10 mouse cellular contexts compared by ENCODE assay signal in the genomic region with DNA sequence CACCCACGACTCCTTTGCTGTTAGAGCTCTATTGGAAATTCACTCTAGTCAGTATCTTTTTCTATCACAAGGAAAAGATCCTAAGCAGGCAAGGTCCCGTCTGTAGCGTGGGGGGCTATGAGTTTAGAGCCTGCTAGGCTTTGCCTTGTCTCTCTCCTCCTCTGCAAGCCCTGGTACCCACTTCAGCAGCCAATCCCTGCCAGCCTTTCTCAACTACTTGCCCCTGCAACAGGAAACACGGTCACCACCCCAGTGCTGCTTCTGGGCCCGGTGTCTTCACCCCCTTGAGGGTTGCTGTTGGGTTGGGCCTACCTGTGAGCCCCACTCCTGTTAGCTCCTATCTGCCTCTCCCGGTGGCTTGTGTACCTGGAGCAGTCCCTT. TPM values are rescaled to one million over a fixed set of nuclear protein-coding genes. Genes with fewer than 3 reads are reported as not detected.
DNase-seq lines count a peak whose midpoint lies in the region; ATAC-seq lines count a peak whose summit lies in the region.
"Had no signal": no experiment of that assay in that cellular context is flagged by ENCODE, and none has a peak within 500 bp of the region (broad histone marks: within the 10 kb centered on the region; RNA-seq: fewer than 3 reads in every experiment).

No protein-coding gene starts in this region.

- peaks cover 2% of the 10 kb centered on the region; the same call in 1 of the 2 replicates for H3K36me3 ChIP-seq in lung, embryonic 16.5 days (ENCODE audit: control insufficient read depth, insufficient read depth, low read length)

- peak overlapping the region; percentile 61 for H3K27ac ChIP-seq in lung, embryonic 16.5 days (ENCODE audit: low read length)

- no peak overlapping the region for H3K4me3 ChIP-seq in lung, embryonic 16.5 days (ENCODE audit: low read length)

- H3K9ac ChIP-seq in lung, embryonic 16.5 days (ENCODE audit: low read length) = no peak overlapping the region; the same call in 1 of the 2 replicates

- no peaks in the 10 kb centered on the region for H3K27me3 ChIP-seq in lung, embryonic 16.5 days (ENCODE audit: control insufficient read depth, insufficient read depth, low read depth, low read length)

- H3K4me1 ChIP-seq in lung, embryonic 16.5 days (replicated peaks; ENCODE audit: control insufficient read depth, insufficient read depth, low read length) = peaks cover 66% of the 10 kb centered on the region

- peak; percentile 16 for DNase-seq in cerebellum, adult 9-11 months
- no peak for DNase-seq in cerebellum, adult 8-10 months
- no peak for DNase-seq in lung, postnatal 10 days
- DNase-seq in lung, postnatal 4 days = peak; percentile 43 to 65
- DNase-seq in thymus, postnatal 4 days = peak; percentile 71
- DNase-seq in urinary bladder, postnatal 4 days (ENCODE audit: low spot score in 2 of 2) = no peak
- no peak for DNase-seq in adrenal gland, adult 18-20 months (ENCODE audit: low spot score in 2 of 2)
- DNase-seq: cerebellum, adult 11 months; kidney, adult 18-20 months had no signal

- no peak for ATAC-seq in lung, embryonic 16.5 days (ENCODE audit: low read depth)

- WGBS in lung, embryonic 16.5 days = 60% methylated on average over 6 of the region's 6 CpGs

- no peaks in the 10 kb centered on the region for H3K9me3 ChIP-seq in lung, embryonic 16.5 days (ENCODE audit: control insufficient read depth, low read length)

- H3K4me2 ChIP-seq in lung, embryonic 16.5 days (ENCODE audit: low read depth, low read length) = no peak overlapping the region

RNA-seq across cellular contexts. Expression of a gene that starts 22.3 kb away (rescaled TPM):
- 44.2 and 48.5 TPM in 2 replicates for polyA plus RNA-seq in lung, embryonic 16.5 days (2015; fragmentation: Nextera tagmentation; extraction: Ambion mirVana)
- 10 to 100 TPM; 29.7 to 55.2 TPM for total RNA-seq in adrenal gland, adult 18-20 months (2021)

RNA-seq across cellular contexts. Expression of a gene that starts 43.7 kb away (rescaled TPM):
- polyA plus RNA-seq in lung, embryonic 16.5 days (2015; fragmentation: Nextera tagmentation; extraction: Ambion mirVana) = 46.8 and 49.5 TPM in 2 replicates
- 100 to 1,000 TPM; 114 to 139 TPM for total RNA-seq in adrenal gland, adult 18-20 months (2021)

RNA-seq across cellular contexts. Expression of a gene that starts 54.2 kb away (rescaled TPM):
- 20.8 and 22.7 TPM in 2 replicates for polyA plus RNA-seq in lung, embryonic 16.5 days (2015; fragmentation: Nextera tagmentation; extraction: Ambion mirVana)
- 10 to 100 TPM; 13.2 to 25.2 TPM for total RNA-seq in adrenal gland, adult 18-20 months (2021)

Comparison
In these comparisons a context has a peak if more than half of its experiments do, and no peak if none do; other contexts are left out.
1. DNase-seq: peak in cerebellum, adult 9-11 months (single experiment), lung, postnatal 4 days (2 of 2) and thymus, postnatal 4 days (single experiment); none in cerebellum, adult 8-10 months (single experiment), lung, postnatal 10 days (single experiment), urinary bladder, postnatal 4 days (0 of 2) and adrenal gland, adult 18-20 months (0 of 2).